Mouse (Mus musculus): ENCODE results near the gene Cep112.
"Not testable (repeated sequence)": the region's sequence is repeated elsewhere in the genome, so short reads cannot be mapped to it uniquely, and the experiment has no call there.

Cep112 gene

GRCm38 (mm10) chr11:108865746-108866145 lies 440.8 kb downstream of the Cep112 start:
- DNase-seq (ENCODE audit: low read depth in 2 of 2, low spot score in 2 of 2) = no peak

- DNase-seq (ENCODE audit: low read depth in 2 of 2, low spot score in 2 of 2) = no peak
Observed at GRCm38 (mm10) chr11:108867538-108867937, 442.5 kb downstream of the Cep112 start.

GRCm38 (mm10) chr11:108871284-108871683 lies 446.3 kb downstream of the Cep112 start:
- not testable (repeated sequence) for DNase-seq (ENCODE audit: low read depth in 2 of 2, low spot score in 2 of 2)

- no peak for DNase-seq (ENCODE audit: low read depth in 2 of 2, low spot score in 2 of 2)
Observed at GRCm38 (mm10) chr11:108871748-108872147, 446.8 kb downstream of the Cep112 start.

GRCm38 (mm10) chr11:108876633-108877205 lies 451.7 kb downstream of the Cep112 start:
- DNase-seq (ENCODE audit: low read depth in 2 of 2, low spot score in 2 of 2) = no peak

- DNase-seq (ENCODE audit: low read depth in 2 of 2, low spot score in 2 of 2) = no peak
Observed at GRCm38 (mm10) chr11:108877520-108877919, 452.5 kb downstream of the Cep112 start.

GRCm38 (mm10) chr11:108880546-108880945 lies 455.6 kb downstream of the Cep112 start:
- no peak for DNase-seq (ENCODE audit: low read depth in 2 of 2, low spot score in 2 of 2)

- no peak for DNase-seq (ENCODE audit: low read depth in 2 of 2, low spot score in 2 of 2)
Observed at GRCm38 (mm10) chr11:108881662-108882061, 456.7 kb downstream of the Cep112 start.

GRCm38 (mm10) chr11:108885276-108885896 lies 460.4 kb downstream of the Cep112 start:
- DNase-seq (ENCODE audit: low read depth in 2 of 2, low spot score in 2 of 2) = no peak

GRCm38 (mm10) chr11:108886060-108886459 lies 461.1 kb downstream of the Cep112 start:
- DNase-seq (ENCODE audit: low read depth in 2 of 2, low spot score in 2 of 2) = no peak

GRCm38 (mm10) chr11:108889121-108889520 lies 464.1 kb downstream of the Cep112 start:
- DNase-seq (ENCODE audit: low read depth in 2 of 2, low spot score in 2 of 2) = peak; percentile 43 to 52

GRCm38 (mm10) chr11:108890544-108890943 lies 465.6 kb downstream of the Cep112 start:
- no peak for DNase-seq (ENCODE audit: low read depth in 2 of 2, low spot score in 2 of 2)

- DNase-seq (ENCODE audit: low read depth in 2 of 2, low spot score in 2 of 2) = no peak
Observed at GRCm38 (mm10) chr11:108891111-108891870, 466.3 kb downstream of the Cep112 start.

- DNase-seq (ENCODE audit: low read depth in 2 of 2, low spot score in 2 of 2) = no peak
Observed at GRCm38 (mm10) chr11:108891871-108892380, 466.9 kb downstream of the Cep112 start.

GRCm38 (mm10) chr11:108892406-108892805 lies 467.4 kb downstream of the Cep112 start:
- no peak for DNase-seq (ENCODE audit: low read depth in 2 of 2, low spot score in 2 of 2)

GRCm38 (mm10) chr11:108893232-108893790 lies 468.3 kb downstream of the Cep112 start:
- no peak for DNase-seq (ENCODE audit: low read depth in 2 of 2, low spot score in 2 of 2)

GRCm38 (mm10) chr11:108893855-108894510 lies 469.0 kb downstream of the Cep112 start:
- DNase-seq (ENCODE audit: low read depth in 2 of 2, low spot score in 2 of 2) = no peak

GRCm38 (mm10) chr11:108897034-108897433 lies 472.0 kb downstream of the Cep112 start:
- no peak for DNase-seq (ENCODE audit: low read depth in 2 of 2, low spot score in 2 of 2)

GRCm38 (mm10) chr11:108898063-108898462 lies 473.1 kb downstream of the Cep112 start:
- DNase-seq (ENCODE audit: low read depth in 2 of 2, low spot score in 2 of 2) = no peak

- no peak for DNase-seq (ENCODE audit: low read depth in 2 of 2, low spot score in 2 of 2)
Observed at GRCm38 (mm10) chr11:108898483-108898882, 473.5 kb downstream of the Cep112 start.

Data from CD8-positive naive resting alpha-beta T cell, adult 2 months (primary cell).